Mouse (Mus musculus): Measurements from ENCODE around the gene Rab13. TPM values are rescaled to one million over a fixed set of nuclear protein-coding genes. Genes with fewer than 3 reads are reported as not detected.

The Rab13 gene
- polyA plus RNA-seq, 1 experiment, result 2.0 TPM

GRCm38 (mm10) chr3:90213956-90214684 is 625 bp downstream of the Rab13 start:
- H3K27ac ChIP-seq (ENCODE audit: insufficient read depth, low read depth, low read length), result no peak overlapping the region
- peaks cover 4% of the 10 kb centered on the region for H3K4me1 ChIP-seq (ENCODE audit: control insufficient read depth, insufficient read depth, insufficient read length, low read length)
- H3K36me3 ChIP-seq (ENCODE audit: control insufficient read depth, insufficient read depth, low read length), result peaks cover 23% of the 10 kb centered on the region
- no peaks in the 10 kb centered on the region for H3K27me3 ChIP-seq (ENCODE audit: control insufficient read depth, insufficient read depth, low read length)
- TF ChIP-seq CTCF (IDR thresholded peaks at IDR 0.05; ENCODE audit: extremely low read depth, insufficient read length, insufficient replicate concordance, low read depth, low read length) (no peak), POLR2A (IDR thresholded peaks at IDR 0.05; ENCODE audit: low read depth, low read length) (no peak)
- H3K4me3 ChIP-seq (ENCODE audit: low read depth, low read length), result peak overlapping the region; percentile 98
- 11% methylated on average over 12 of the region's 12 CpGs for WGBS

- TF ChIP-seq CTCF (IDR thresholded peaks at IDR 0.05; ENCODE audit: extremely low read depth, insufficient read length, insufficient replicate concordance, low read depth, low read length) (no peak), POLR2A (IDR thresholded peaks at IDR 0.05; ENCODE audit: low read depth, low read length) (no peak)
- Histone ChIP-seq H3K27me3 (ENCODE audit: control insufficient read depth, insufficient read depth, low read length) (no peaks in the 10 kb centered on the region), H3K36me3 (ENCODE audit: control insufficient read depth, insufficient read depth, low read length) (peaks cover 9% of the 10 kb centered on the region), H3K4me3 (ENCODE audit: low read depth, low read length) (no peak overlapping the region), H3K27ac (ENCODE audit: insufficient read depth, low read depth, low read length) (no peak overlapping the region), H3K4me1 (ENCODE audit: control insufficient read depth, insufficient read depth, insufficient read length, low read length) (peaks cover 6% of the 10 kb centered on the region)
- WGBS, result 47% methylated on average over 1 of the region's 1 CpGs
Observed at GRCm38 (mm10) chr3:90215825-90216380, 2.4 kb downstream of the Rab13 start.

GRCm38 (mm10) chr3:90220088-90220487 is 6.6 kb downstream of the Rab13 start:
- Histone ChIP-seq H3K27ac (ENCODE audit: insufficient read depth, low read depth, low read length) (peak overlapping the region; percentile 74), H3K36me3 (ENCODE audit: control insufficient read depth, insufficient read depth, low read length) (0 out of 2 replicates have a peak, but pooled peaks cover under 1% of the 10 kb centered on the region), H3K4me3 (ENCODE audit: low read depth, low read length) (no peak overlapping the region), H3K27me3 (ENCODE audit: control insufficient read depth, insufficient read depth, low read length) (no peaks in the 10 kb centered on the region), H3K4me1 (ENCODE audit: control insufficient read depth, insufficient read depth, insufficient read length, low read length) (peaks cover 2% of the 10 kb centered on the region; the same call in 1 of the 2 replicates)
- peak; percentile 13; the same call in 1 of the 2 replicates for TF ChIP-seq CTCF (IDR thresholded peaks at IDR 0.05; ENCODE audit: extremely low read depth, insufficient read length, insufficient replicate concordance, low read depth, low read length)
- TF ChIP-seq POLR2A (IDR thresholded peaks at IDR 0.05; ENCODE audit: low read depth, low read length), result no peak
- WGBS, result 3% methylated on average over 6 of the region's 6 CpGs

- Histone ChIP-seq H3K4me3 (ENCODE audit: low read depth, low read length) (peak overlapping the region; percentile 90), H3K27me3 (ENCODE audit: control insufficient read depth, insufficient read depth, low read length) (no peaks in the 10 kb centered on the region), H3K4me1 (ENCODE audit: control insufficient read depth, insufficient read depth, insufficient read length, low read length) (peaks cover 2% of the 10 kb centered on the region; the same call in 1 of the 2 replicates), H3K36me3 (ENCODE audit: control insufficient read depth, insufficient read depth, low read length) (0 out of 2 replicates have a peak, but pooled peaks cover 1% of the 10 kb centered on the region), H3K27ac (ENCODE audit: insufficient read depth, low read depth, low read length) (peak overlapping the region; percentile 74)
- no peak for TF ChIP-seq POLR2A (IDR thresholded peaks at IDR 0.05; ENCODE audit: low read depth, low read length)
- peak; percentile 6; the same call in 1 of the 2 replicates for TF ChIP-seq CTCF (IDR thresholded peaks at IDR 0.05; ENCODE audit: extremely low read depth, insufficient read length, insufficient replicate concordance, low read depth, low read length)
- 1% methylated on average over 20 of the region's 20 CpGs for WGBS
Observed at GRCm38 (mm10) chr3:90220531-90220951, 7.0 kb downstream of the Rab13 start.

- H3K27me3 ChIP-seq (ENCODE audit: control insufficient read depth, insufficient read depth, low read length), result no peaks in the 10 kb centered on the region
- H3K4me1 ChIP-seq (ENCODE audit: control insufficient read depth, insufficient read depth, insufficient read length, low read length), result peaks cover 2% of the 10 kb centered on the region; the same call in 1 of the 2 replicates
- no peak overlapping the region for H3K27ac ChIP-seq (ENCODE audit: insufficient read depth, low read depth, low read length)
- no peak overlapping the region for H3K4me3 ChIP-seq (ENCODE audit: low read depth, low read length)
- WGBS, result 26% methylated on average over 5 of the region's 5 CpGs
- H3K36me3 ChIP-seq (ENCODE audit: control insufficient read depth, insufficient read depth, low read length), result 0 out of 2 replicates have a peak, but pooled peaks cover 1% of the 10 kb centered on the region
- TF ChIP-seq CTCF (IDR thresholded peaks at IDR 0.05; ENCODE audit: extremely low read depth, insufficient read length, insufficient replicate concordance, low read depth, low read length), result no peak
- TF ChIP-seq POLR2A (IDR thresholded peaks at IDR 0.05; ENCODE audit: low read depth, low read length), result no peak
Observed at GRCm38 (mm10) chr3:90221123-90221522, 7.6 kb downstream of the Rab13 start.

GRCm38 (mm10) chr3:90222455-90222854 is 9.0 kb downstream of the Rab13 start:
- H3K36me3 ChIP-seq (ENCODE audit: control insufficient read depth, insufficient read depth, low read length), result 0 out of 2 replicates have a peak, but pooled peaks cover 1% of the 10 kb centered on the region
- TF ChIP-seq CTCF (IDR thresholded peaks at IDR 0.05; ENCODE audit: extremely low read depth, insufficient read length, insufficient replicate concordance, low read depth, low read length) (no peak), POLR2A (IDR thresholded peaks at IDR 0.05; ENCODE audit: low read depth, low read length) (no peak)
- WGBS, result 77% methylated on average over 4 of the region's 4 CpGs
- H3K4me1 ChIP-seq (ENCODE audit: control insufficient read depth, insufficient read depth, insufficient read length, low read length), result peaks cover 2% of the 10 kb centered on the region; the same call in 1 of the 2 replicates
- H3K27ac ChIP-seq (ENCODE audit: insufficient read depth, low read depth, low read length), result no peak overlapping the region
- no peaks in the 10 kb centered on the region for H3K27me3 ChIP-seq (ENCODE audit: control insufficient read depth, insufficient read depth, low read length)
- no peak overlapping the region for H3K4me3 ChIP-seq (ENCODE audit: low read depth, low read length)

GRCm38 (mm10) chr3:90222941-90223340 is 9.4 kb downstream of the Rab13 start:
- 85% methylated on average over 3 of the region's 3 CpGs for WGBS
- H3K36me3 ChIP-seq (ENCODE audit: control insufficient read depth, insufficient read depth, low read length), result 0 out of 2 replicates have a peak, but pooled peaks cover 1% of the 10 kb centered on the region
- no peaks in the 10 kb centered on the region for H3K27me3 ChIP-seq (ENCODE audit: control insufficient read depth, insufficient read depth, low read length)
- H3K27ac ChIP-seq (ENCODE audit: insufficient read depth, low read depth, low read length), result no peak overlapping the region
- peaks cover 2% of the 10 kb centered on the region; the same call in 1 of the 2 replicates for H3K4me1 ChIP-seq (ENCODE audit: control insufficient read depth, insufficient read depth, insufficient read length, low read length)
- TF ChIP-seq POLR2A (IDR thresholded peaks at IDR 0.05; ENCODE audit: low read depth, low read length) (no peak), CTCF (IDR thresholded peaks at IDR 0.05; ENCODE audit: extremely low read depth, insufficient read length, insufficient replicate concordance, low read depth, low read length) (no peak)
- H3K4me3 ChIP-seq (ENCODE audit: low read depth, low read length), result no peak overlapping the region

All from small intestine, adult 2 months (tissue).